Mouse (Mus musculus): ENCODE measurements around the gene Sptbn1. TPM values are rescaled to one million over a fixed set of nuclear protein-coding genes. Genes with fewer than 3 reads are reported as not detected.

The Sptbn1 gene
- polyA plus RNA-seq, 1 experiment from 2014 or later = 159 TPM

GRCm38 (mm10) chr11:30171586-30172178 lies 96.3 kb downstream of the Sptbn1 start:
- H3K4me3 ChIP-seq (replicated peaks; ENCODE audit: low read length) = no peak overlapping the region
- 90% methylated on average over 4 of the region's 4 CpGs for WGBS
- H3K27me3 ChIP-seq (replicated peaks; ENCODE audit: control insufficient read depth, insufficient read depth, low read length) = no peaks in the 10 kb centered on the region
- ATAC-seq = no peak
- H3K4me1 ChIP-seq (replicated peaks; ENCODE audit: control insufficient read depth, insufficient read depth, low read length) = peaks cover 8% of the 10 kb centered on the region; the same call in 1 of the 2 replicates
- no peak overlapping the region for H3K27ac ChIP-seq (ENCODE audit: low read length)
- no peak overlapping the region for H3K9ac ChIP-seq (replicated peaks; ENCODE audit: low read depth, low read length)
- H3K36me3 ChIP-seq (ENCODE audit: control insufficient read depth, insufficient read depth) = no peaks in the 10 kb centered on the region
- H3K4me2 ChIP-seq (ENCODE audit: low read length) = no peak overlapping the region
- no peaks in the 10 kb centered on the region for H3K9me3 ChIP-seq (ENCODE audit: control insufficient read depth, low read length)

GRCm38 (mm10) chr11:30171184-30171583 lies 96.8 kb downstream of the Sptbn1 start:
- H3K9ac ChIP-seq (replicated peaks; ENCODE audit: low read depth, low read length) = no peak overlapping the region
- no peaks in the 10 kb centered on the region for H3K9me3 ChIP-seq (ENCODE audit: control insufficient read depth, low read length)
- no peaks in the 10 kb centered on the region for H3K36me3 ChIP-seq (ENCODE audit: control insufficient read depth, insufficient read depth)
- H3K4me2 ChIP-seq (ENCODE audit: low read length) = no peak overlapping the region
- no peaks in the 10 kb centered on the region for H3K27me3 ChIP-seq (replicated peaks; ENCODE audit: control insufficient read depth, insufficient read depth, low read length)
- H3K27ac ChIP-seq (ENCODE audit: low read length) = no peak overlapping the region
- H3K4me1 ChIP-seq (replicated peaks; ENCODE audit: control insufficient read depth, insufficient read depth, low read length) = peaks cover 3% of the 10 kb centered on the region; the same call in 1 of the 2 replicates
- no peak for ATAC-seq
- no peak overlapping the region for H3K4me3 ChIP-seq (replicated peaks; ENCODE audit: low read length)
- WGBS = 91% methylated on average over 5 of the region's 5 CpGs

GRCm38 (mm10) chr11:30166551-30166922 lies 101.4 kb downstream of the Sptbn1 start:
- 86% methylated on average over 4 of the region's 4 CpGs for WGBS
- no peaks in the 10 kb centered on the region for H3K9me3 ChIP-seq (ENCODE audit: control insufficient read depth, low read length)

DNA sequence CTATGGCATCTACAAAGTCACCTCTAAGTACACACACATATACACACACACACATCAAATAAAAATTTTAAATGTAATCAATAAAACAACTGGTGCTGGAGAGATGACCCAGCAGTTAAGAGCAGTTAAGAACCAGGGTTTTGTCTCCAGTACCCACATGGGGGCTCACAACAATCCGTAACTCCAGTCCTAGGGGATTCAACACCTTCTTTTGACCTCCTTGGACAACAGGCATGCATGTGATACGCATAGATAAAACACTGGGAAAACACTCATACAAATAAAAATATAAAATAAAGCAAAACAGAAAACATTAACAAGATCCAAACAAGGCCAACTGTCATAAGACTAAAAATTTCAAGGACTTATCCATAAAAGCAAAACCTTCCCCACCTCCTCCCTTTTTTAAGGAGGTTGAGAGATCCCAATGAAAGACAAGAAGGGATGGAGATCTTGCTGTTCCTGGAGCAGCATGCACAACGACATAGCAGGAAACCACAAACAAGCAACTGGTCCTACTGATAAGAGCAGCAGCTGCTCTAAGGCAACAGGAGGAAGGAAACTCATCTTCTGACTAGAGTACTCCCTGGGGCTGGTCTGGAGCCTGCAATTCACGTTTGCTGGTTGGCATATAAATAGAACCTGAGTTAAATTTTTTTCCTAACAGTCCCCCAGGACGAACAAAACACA lies 102.0 kb downstream of the Sptbn1 start:
- Histone ChIP-seq H3K27ac (ENCODE audit: low read length) (no peak overlapping the region), H3K9ac (replicated peaks; ENCODE audit: low read depth, low read length) (no peak overlapping the region), H3K9me3 (ENCODE audit: control insufficient read depth, low read length) (no peaks in the 10 kb centered on the region), H3K27me3 (replicated peaks; ENCODE audit: control insufficient read depth, insufficient read depth, low read length) (no peaks in the 10 kb centered on the region), H3K36me3 (ENCODE audit: control insufficient read depth, insufficient read depth) (no peaks in the 10 kb centered on the region), H3K4me3 (replicated peaks; ENCODE audit: low read length) (no peak overlapping the region), H3K4me2 (ENCODE audit: low read length) (no peak overlapping the region), H3K4me1 (replicated peaks; ENCODE audit: control insufficient read depth, insufficient read depth, low read length) (peaks cover 4% of the 10 kb centered on the region; the same call in 1 of the 2 replicates)
- WGBS = 65% methylated on average over 5 of the region's 5 CpGs
- no peak for ATAC-seq

More at GRCm38 (mm10) chr11:30166551-30166922, 101.4 kb downstream of the Sptbn1 start:
- H3K36me3 ChIP-seq (ENCODE audit: control insufficient read depth, insufficient read depth) = no peaks in the 10 kb centered on the region
- ATAC-seq = no peak
- H3K9ac ChIP-seq (replicated peaks; ENCODE audit: low read depth, low read length) = no peak overlapping the region
- H3K4me2 ChIP-seq (ENCODE audit: low read length) = no peak overlapping the region
- no peaks in the 10 kb centered on the region for H3K27me3 ChIP-seq (replicated peaks; ENCODE audit: control insufficient read depth, insufficient read depth, low read length)
- no peaks in the 10 kb centered on the region for H3K4me1 ChIP-seq (replicated peaks; ENCODE audit: control insufficient read depth, insufficient read depth, low read length)
- H3K27ac ChIP-seq (ENCODE audit: low read length) = no peak overlapping the region
- no peak overlapping the region for H3K4me3 ChIP-seq (replicated peaks; ENCODE audit: low read length)

- Histone ChIP-seq H3K27me3 (replicated peaks; ENCODE audit: control insufficient read depth, insufficient read depth, low read length) (no peaks in the 10 kb centered on the region), H3K4me1 (replicated peaks; ENCODE audit: control insufficient read depth, insufficient read depth, low read length) (peaks cover 5% of the 10 kb centered on the region; the same call in 1 of the 2 replicates), H3K4me2 (ENCODE audit: low read length) (no peak overlapping the region), H3K27ac (ENCODE audit: low read length) (no peak overlapping the region), H3K9ac (replicated peaks; ENCODE audit: low read depth, low read length) (no peak overlapping the region), H3K4me3 (replicated peaks; ENCODE audit: low read length) (no peak overlapping the region), H3K36me3 (ENCODE audit: control insufficient read depth, insufficient read depth) (no peaks in the 10 kb centered on the region), H3K9me3 (ENCODE audit: control insufficient read depth, low read length) (no peaks in the 10 kb centered on the region)
- WGBS = 68% methylated on average over 5 of the region's 5 CpGs
- ATAC-seq = no peak
These were observed 103.3 kb downstream of the Sptbn1 start for GRCm38 (mm10) chr11:30164515-30165214.

DNA sequence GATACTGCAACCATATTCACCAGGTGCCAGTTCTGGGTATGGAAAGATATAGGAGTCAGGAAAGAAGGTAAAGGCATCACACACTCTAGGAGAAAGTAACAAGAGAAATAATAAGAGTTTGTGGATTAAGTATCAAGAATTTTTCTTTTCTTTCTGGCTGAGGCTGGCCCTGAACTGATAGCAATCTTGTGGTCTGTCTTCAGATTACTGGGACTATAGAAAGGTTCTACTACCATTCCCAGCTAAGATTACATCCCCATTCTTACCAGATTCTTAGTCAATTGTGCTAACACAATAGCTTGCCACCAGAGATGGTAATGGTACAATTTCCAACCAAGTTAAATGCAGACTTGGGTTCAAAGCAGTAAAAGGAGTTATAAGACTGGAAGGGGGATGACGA lies 104.1 kb downstream of the Sptbn1 start:
- 79% methylated on average over 1 of the region's 1 CpGs for WGBS
- H3K9ac ChIP-seq (replicated peaks; ENCODE audit: low read depth, low read length) = no peak overlapping the region
- H3K4me2 ChIP-seq (ENCODE audit: low read length) = no peak overlapping the region
- H3K27me3 ChIP-seq (replicated peaks; ENCODE audit: control insufficient read depth, insufficient read depth, low read length) = no peaks in the 10 kb centered on the region
- H3K27ac ChIP-seq (ENCODE audit: low read length) = no peak overlapping the region
- no peaks in the 10 kb centered on the region for H3K9me3 ChIP-seq (ENCODE audit: control insufficient read depth, low read length)
- H3K36me3 ChIP-seq (ENCODE audit: control insufficient read depth, insufficient read depth) = no peaks in the 10 kb centered on the region
- no peak for ATAC-seq
- peaks cover 5% of the 10 kb centered on the region; the same call in 1 of the 2 replicates for H3K4me1 ChIP-seq (replicated peaks; ENCODE audit: control insufficient read depth, insufficient read depth, low read length)
- no peak overlapping the region for H3K4me3 ChIP-seq (replicated peaks; ENCODE audit: low read length)

DNA sequence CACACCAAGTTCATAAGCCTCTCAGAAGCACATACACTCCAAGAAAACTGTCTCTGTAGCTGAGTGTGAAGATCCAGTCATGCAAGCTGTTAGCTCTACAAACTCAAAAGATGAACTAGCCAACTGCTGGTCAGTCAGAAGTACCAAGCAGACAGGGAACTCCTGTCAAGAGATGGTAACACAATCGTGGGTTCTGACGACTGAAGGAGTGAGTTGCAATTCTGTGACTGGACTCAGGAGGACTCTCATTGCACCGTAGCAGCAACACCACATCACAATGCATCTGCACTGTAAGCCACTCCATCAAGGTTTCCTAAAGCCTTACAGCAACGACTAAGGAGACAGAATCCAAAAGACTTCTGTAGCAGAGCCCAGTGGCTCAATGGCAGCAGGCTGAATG lies 104.9 kb downstream of the Sptbn1 start:
- 84% methylated on average over 4 of the region's 4 CpGs for WGBS
- no peak for ATAC-seq

DNA sequence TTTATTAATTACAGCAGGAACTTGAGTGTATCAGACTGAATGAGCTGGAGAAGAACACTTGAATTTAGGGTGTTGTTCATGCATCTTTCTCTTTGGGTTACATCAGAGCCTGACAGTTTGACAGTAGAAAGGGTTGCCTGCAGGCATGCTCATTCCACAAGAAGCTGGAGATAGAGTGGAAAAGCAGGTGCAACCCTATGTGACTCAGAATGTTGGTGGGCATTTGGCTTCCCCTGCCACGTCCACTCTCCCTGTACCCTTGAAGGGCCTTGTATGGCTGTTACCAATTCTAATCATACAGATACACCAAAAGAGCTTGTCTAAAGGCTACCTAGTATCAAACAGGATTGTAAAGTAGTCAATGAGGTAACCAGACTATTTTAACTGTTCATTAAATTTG lies 106.2 kb downstream of the Sptbn1 start:
- Histone ChIP-seq H3K9ac (replicated peaks; ENCODE audit: low read depth, low read length) (no peak overlapping the region), H3K4me2 (ENCODE audit: low read length) (no peak overlapping the region), H3K4me3 (replicated peaks; ENCODE audit: low read length) (no peak overlapping the region), H3K27me3 (replicated peaks; ENCODE audit: control insufficient read depth, insufficient read depth, low read length) (no peaks in the 10 kb centered on the region), H3K9me3 (ENCODE audit: control insufficient read depth, low read length) (no peaks in the 10 kb centered on the region), H3K27ac (ENCODE audit: low read length) (no peak overlapping the region), H3K36me3 (ENCODE audit: control insufficient read depth, insufficient read depth) (no peaks in the 10 kb centered on the region), H3K4me1 (replicated peaks; ENCODE audit: control insufficient read depth, insufficient read depth, low read length) (peaks cover 15% of the 10 kb centered on the region)
- WGBS = 94% methylated on average over 1 of the region's 1 CpGs
- no peak for ATAC-seq

More for the DNA sequence above, 104.9 kb downstream of the Sptbn1 start:
- H3K27me3 ChIP-seq (replicated peaks; ENCODE audit: control insufficient read depth, insufficient read depth, low read length) = no peaks in the 10 kb centered on the region
- H3K9me3 ChIP-seq (ENCODE audit: control insufficient read depth, low read length) = no peaks in the 10 kb centered on the region
- H3K4me3 ChIP-seq (replicated peaks; ENCODE audit: low read length) = no peak overlapping the region
- peaks cover 13% of the 10 kb centered on the region for H3K4me1 ChIP-seq (replicated peaks; ENCODE audit: control insufficient read depth, insufficient read depth, low read length)
- no peak overlapping the region for H3K4me2 ChIP-seq (ENCODE audit: low read length)
- H3K36me3 ChIP-seq (ENCODE audit: control insufficient read depth, insufficient read depth) = no peaks in the 10 kb centered on the region
- no peak overlapping the region for H3K9ac ChIP-seq (replicated peaks; ENCODE audit: low read depth, low read length)
- no peak overlapping the region for H3K27ac ChIP-seq (ENCODE audit: low read length)

- WGBS = 30% methylated on average over 6 of the region's 6 CpGs
These were observed 106.8 kb downstream of the Sptbn1 start for GRCm38 (mm10) chr11:30161173-30161650.

More at GRCm38 (mm10) chr11:30161173-30161650, 106.8 kb downstream of the Sptbn1 start:
- Histone ChIP-seq H3K27ac (ENCODE audit: low read length) (peak overlapping the region; percentile 10; the same call in 1 of the 2 replicates), H3K4me1 (replicated peaks; ENCODE audit: control insufficient read depth, insufficient read depth, low read length) (peaks cover 15% of the 10 kb centered on the region), H3K4me3 (replicated peaks; ENCODE audit: low read length) (no peak overlapping the region), H3K4me2 (ENCODE audit: low read length) (no peak overlapping the region), H3K36me3 (ENCODE audit: control insufficient read depth, insufficient read depth) (no peaks in the 10 kb centered on the region), H3K9ac (replicated peaks; ENCODE audit: low read depth, low read length) (no peak overlapping the region), H3K27me3 (replicated peaks; ENCODE audit: control insufficient read depth, insufficient read depth, low read length) (no peaks in the 10 kb centered on the region), H3K9me3 (ENCODE audit: control insufficient read depth, low read length) (no peaks in the 10 kb centered on the region)
- peak; percentile 65 for ATAC-seq

Measured in forebrain, embryonic 16.5 days (tissue).